Comparison of ENCODE assay signal across 8 mouse cellular contexts in the genomic region with DNA sequence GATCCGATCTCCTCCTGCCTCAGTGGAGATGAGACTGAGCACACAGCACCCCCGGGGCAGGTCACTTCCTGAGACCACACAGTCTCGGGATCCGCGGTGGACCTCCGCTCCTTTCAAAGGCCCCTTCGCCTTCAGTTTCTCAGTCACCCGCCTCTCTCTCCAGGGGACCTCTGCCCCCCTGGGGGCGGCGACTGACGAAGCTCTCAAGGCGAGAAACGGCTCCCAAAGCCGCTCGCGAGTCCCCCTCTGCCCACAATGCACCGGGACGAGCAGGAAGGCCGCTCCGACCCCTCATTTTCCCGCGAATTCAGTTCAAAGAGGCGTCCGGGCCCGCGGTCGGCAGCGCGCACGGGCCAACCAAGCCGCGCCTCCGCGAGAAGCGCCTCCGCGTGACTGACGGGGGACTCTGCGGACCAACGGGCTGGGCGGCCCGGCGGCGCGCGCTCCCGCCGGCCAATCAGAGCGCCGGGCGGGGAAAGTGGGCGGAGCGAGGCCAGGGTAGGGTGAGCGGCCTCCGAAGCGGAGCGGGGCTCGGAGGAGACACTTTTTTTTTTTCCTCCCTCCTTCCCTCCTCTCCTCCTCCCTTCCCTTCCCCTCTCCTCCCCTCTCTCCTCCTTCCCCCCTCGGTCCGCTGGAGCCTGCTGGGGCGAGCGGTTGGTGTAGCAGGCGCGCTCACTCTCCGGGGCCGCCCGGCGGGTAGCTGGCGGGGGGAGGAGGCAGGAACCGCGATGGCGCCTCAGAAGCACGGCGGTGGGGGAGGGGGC. TPM values are rescaled to one million over a fixed set of nuclear protein-coding genes. Genes with fewer than 3 reads are reported as not detected.
DNase-seq lines count a peak whose midpoint lies in the region; ATAC-seq lines count a peak whose summit lies in the region.

A gene (plus strand): TSS at position 515 of the 764 bp plus-strand sequence.

- peak; percentile 98 for ATAC-seq in hindbrain, embryonic 15.5 days (ENCODE audit: low FRiP score, low read depth)

- peak within 1 kb of the TSS; percentile 86 for H3K4me2 ChIP-seq in hindbrain, embryonic 15.5 days

- peaks cover 7% of the 10 kb centered on the region; the same call in 1 of the 2 replicates for H3K4me1 ChIP-seq in hindbrain, embryonic 15.5 days (replicated peaks)

- H3K4me3 ChIP-seq in hindbrain, embryonic 15.5 days, result peak within 1 kb of the TSS; percentile 97

- H3K9me3 ChIP-seq in hindbrain, embryonic 15.5 days, result no peaks in the 10 kb centered on the region

- peak within 1 kb of the TSS; percentile 92 for H3K9ac ChIP-seq in hindbrain, embryonic 15.5 days

- no peaks in the 10 kb centered on the region for H3K27me3 ChIP-seq in hindbrain, embryonic 15.5 days

- peaks cover 6% of the 10 kb centered on the region; the same call in 1 of the 2 replicates for H3K36me3 ChIP-seq in hindbrain, embryonic 15.5 days

- peak; percentile 93 for DNase-seq in T-cell, adult 2 months (ENCODE audit: low spot score)
- DNase-seq in cerebellum, postnatal 36 days, result peak; percentile 89 to 94
- peak; percentile 91 to 94 for DNase-seq in frontal cortex, postnatal 36 days (ENCODE audit: low spot score in 2 of 2)
- DNase-seq in left cerebral cortex, adult 11 months (ENCODE audit: low spot score), result peak; percentile 88
- peak; percentile 97 to 99 for DNase-seq in lung, postnatal 4 days
- DNase-seq in retina, postnatal 7 days (ENCODE audit: low read depth, low spot score), result peak; percentile 97
- DNase-seq in urinary bladder, adult 2 months (ENCODE audit: low spot score), result peak; percentile 89

- peak within 1 kb of the TSS; percentile 98 for H3K27ac ChIP-seq in hindbrain, embryonic 15.5 days (replicated peaks)

- under 1% methylated on average over 55 of the region's 74 CpGs for WGBS in hindbrain, embryonic 15.5 days

RNA-seq across cellular contexts. Expression of the gene that starts here (rescaled TPM):
- 10.5 and 14.4 TPM in 2 replicates for polyA plus RNA-seq in hindbrain, embryonic 15.5 days (2015; fragmentation: Nextera tagmentation; extraction: Ambion mirVana)
- polyA plus RNA-seq in urinary bladder, adult 2 months (2012; rRNA removed), result 18.9 and 19.6 TPM in 2 replicates

Comparison
In these comparisons a context has a peak if more than half of its experiments do, and no peak if none do; other contexts are left out.
1. Peak in every context shown above with its lines: DNase-seq, ATAC-seq, H3K4me3 ChIP-seq and H3K27ac ChIP-seq.